Mouse (Mus musculus): ENCODE data around the gene Fam118b. TPM values are rescaled to one million over a fixed set of nuclear protein-coding genes. Genes with fewer than 3 reads are reported as not detected.

Fam118b gene
- polyA plus RNA-seq, 1 experiment from 2014 or later: 82.2 TPM

DNA sequence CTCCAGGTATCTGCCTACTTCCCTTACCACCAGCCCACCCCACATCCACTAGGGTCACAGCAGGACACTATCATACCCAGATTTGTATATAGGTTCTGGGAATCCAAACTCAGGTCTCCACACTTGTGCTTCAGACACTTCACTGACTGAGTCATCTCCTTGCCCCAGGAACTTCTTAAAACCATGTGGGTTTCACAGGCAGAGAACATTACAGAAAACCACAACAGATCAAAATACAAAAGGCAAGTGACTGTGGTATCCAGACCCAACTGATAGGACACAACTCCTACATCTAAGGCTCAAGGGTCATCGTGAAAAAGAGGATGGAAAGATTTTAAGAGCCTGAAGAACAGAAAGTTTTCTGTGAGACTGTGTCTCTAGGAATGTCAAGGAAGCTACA, 94.3 kb downstream of the Fam118b start:
- Histone ChIP-seq H3K4me2 (no peak overlapping the region), H3K27me3 (ENCODE audit: control insufficient read depth, insufficient read depth, low read length) (no peaks in the 10 kb centered on the region), H3K9ac (ENCODE audit: low read length) (no peak overlapping the region), H3K9me3 (ENCODE audit: control insufficient read depth, low read length) (no peaks in the 10 kb centered on the region), H3K36me3 (ENCODE audit: control insufficient read depth, insufficient read depth, low read length) (peaks cover 2% of the 10 kb centered on the region; the same call in 1 of the 2 replicates), H3K4me1 (ENCODE audit: control insufficient read depth, insufficient read depth, low read length) (peaks cover 3% of the 10 kb centered on the region; the same call in 1 of the 2 replicates), H3K4me3 (ENCODE audit: low read depth, low read length) (no peak overlapping the region), H3K27ac (ENCODE audit: low read depth, low read length) (no peak overlapping the region)
- 91% methylated on average over 1 of the region's 1 CpGs for WGBS
- ATAC-seq (ENCODE audit: low FRiP score) (no peak), DNase-seq (ENCODE audit: low spot score, missing footprints) (no peak)

DNA sequence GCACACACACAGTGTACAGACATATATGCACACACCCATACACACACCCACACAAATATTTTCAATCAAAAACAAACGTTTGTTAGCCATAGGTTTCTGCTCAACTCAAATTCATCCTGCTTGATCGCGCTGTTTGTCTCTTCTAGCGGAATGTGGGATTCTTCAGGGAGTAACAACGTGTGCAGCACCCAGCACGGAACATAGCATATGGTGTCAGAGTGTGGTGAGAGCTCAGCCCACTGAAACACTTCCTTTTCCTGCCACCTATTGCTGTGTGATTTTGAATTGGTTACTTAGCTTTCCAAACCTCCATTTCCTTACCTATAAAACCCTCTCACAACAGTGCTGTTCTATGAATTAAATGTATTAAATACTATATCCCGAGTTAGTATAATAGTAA, 97.5 kb downstream of the Fam118b start:
- no peaks in the 10 kb centered on the region for H3K9me3 ChIP-seq (ENCODE audit: control insufficient read depth, low read length)
- WGBS: 89% methylated on average over 7 of the region's 7 CpGs
- no peak overlapping the region for H3K9ac ChIP-seq (ENCODE audit: low read length)
- no peaks in the 10 kb centered on the region for H3K27me3 ChIP-seq (ENCODE audit: control insufficient read depth, insufficient read depth, low read length)
- peaks cover 2% of the 10 kb centered on the region; the same call in 1 of the 2 replicates for H3K36me3 ChIP-seq (ENCODE audit: control insufficient read depth, insufficient read depth, low read length)
- H3K27ac ChIP-seq (ENCODE audit: low read depth, low read length): no peak overlapping the region
- no peak overlapping the region for H3K4me2 ChIP-seq
- no peak overlapping the region for H3K4me3 ChIP-seq (ENCODE audit: low read depth, low read length)
- no peak for DNase-seq (ENCODE audit: low spot score, missing footprints)
- ATAC-seq (ENCODE audit: low FRiP score): no peak
- H3K4me1 ChIP-seq (ENCODE audit: control insufficient read depth, insufficient read depth, low read length): peaks cover 14% of the 10 kb centered on the region

Other genes with a start within 250 kb of the Fam118b start
- 10.7 and 11.0 TPM in 2 replicates for gene St3gal4, start 148.5 kb downstream of the Fam118b start, polyA plus RNA-seq (2014; fragmentation: Nextera tagmentation; extraction: Ambion mirVana)
- 96.8 and 98.0 TPM in 2 replicates for gene Dcps, start 91.7 kb downstream of the Fam118b start, polyA plus RNA-seq (2014; fragmentation: Nextera tagmentation; extraction: Ambion mirVana)
- gene Srpr, start 67.6 kb downstream of the Fam118b start, polyA plus RNA-seq (2014; fragmentation: Nextera tagmentation; extraction: Ambion mirVana): 95.7 and 96.9 TPM in 2 replicates
- gene Tirap, start 67.5 kb downstream of the Fam118b start, polyA plus RNA-seq (2014; fragmentation: Nextera tagmentation; extraction: Ambion mirVana): 14.1 and 14.6 TPM in 2 replicates
- gene Foxred1, start 56.8 kb downstream of the Fam118b start, polyA plus RNA-seq (2014; fragmentation: Nextera tagmentation; extraction: Ambion mirVana): 29.9 and 31.5 TPM in 2 replicates
- gene Rpusd4, start 60 bp upstream of the Fam118b start, polyA plus RNA-seq (2014; fragmentation: Nextera tagmentation; extraction: Ambion mirVana): 29.6 and 29.8 TPM in 2 replicates
- 8.8 and 10.1 TPM in 2 replicates for gene Cdon, start 153.3 kb upstream of the Fam118b start, polyA plus RNA-seq (2014; fragmentation: Nextera tagmentation; extraction: Ambion mirVana)